In the genomic region with DNA sequence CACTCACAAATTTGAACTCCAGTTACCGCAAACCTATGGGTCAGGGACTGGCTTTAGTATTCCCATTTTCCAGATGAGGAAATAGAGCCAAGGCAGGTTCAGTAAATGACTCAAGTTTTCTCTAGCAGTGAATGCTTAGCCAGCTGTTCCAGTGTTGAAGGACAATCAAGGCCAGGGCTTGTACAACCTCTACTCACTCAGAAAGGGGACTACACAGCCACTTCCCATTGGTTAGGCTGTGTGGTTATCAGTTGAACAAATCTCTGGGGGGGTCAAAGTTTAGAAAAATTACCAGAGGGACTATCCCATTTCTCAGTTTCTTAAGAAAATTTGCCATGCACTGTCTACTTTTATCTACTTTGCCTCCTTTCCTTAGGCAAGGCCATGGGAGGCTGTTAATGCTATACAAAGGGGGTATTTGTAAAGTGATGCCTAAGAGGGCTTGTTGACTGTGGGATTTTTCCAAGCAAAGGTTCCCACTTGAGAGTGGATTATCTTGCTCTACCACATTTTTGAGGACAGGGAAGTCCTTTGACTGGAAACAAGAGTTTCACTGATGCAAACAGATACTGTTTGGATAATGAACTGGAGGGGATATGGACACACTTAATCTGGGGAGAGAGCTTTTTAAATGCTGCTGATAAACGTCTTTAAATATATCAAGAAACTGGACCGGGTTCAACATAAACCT, we compare ENCODE assay signal across 29 mouse cellular contexts. TPM values are rescaled to one million over a fixed set of nuclear protein-coding genes. Genes with fewer than 3 reads are reported as not detected.
DNase-seq lines count a peak whose midpoint lies in the region; ATAC-seq and TF ChIP-seq lines count a peak whose summit lies in the region.
"Had no signal": no experiment of that assay in that cellular context is flagged by ENCODE, and none has a peak within 500 bp of the region (broad histone marks: within the 10 kb centered on the region; RNA-seq: fewer than 3 reads in every experiment).

No protein-coding gene starts in this region.

- intact Hi-C loops in heart, postnatal 36 days (cut with DNase I), result no loop called here

- H3K4me1 ChIP-seq in heart, embryonic 12.5 days (replicated peaks), result peaks cover 16% of the 10 kb centered on the region
- peaks cover 10% of the 10 kb centered on the region for H3K4me1 ChIP-seq in embryonic facial prominence, embryonic 13.5 days
- peaks cover 2% of the 10 kb centered on the region; the same call in 1 of the 2 replicates for H3K4me1 ChIP-seq in lung, adult 2 months (ENCODE audit: control insufficient read depth, insufficient read depth, low read length)
- H3K4me1 ChIP-seq in hindbrain, embryonic 13.5 days (replicated peaks), result no peaks in the 10 kb centered on the region
- H3K4me1 ChIP-seq: forebrain, embryonic 15.5 days; hindbrain, embryonic 15.5 days; neural tube, embryonic 12.5 days had no signal

- no peak for ATAC-seq in heart, embryonic 12.5 days (ENCODE audit: insufficient number of reproducible peaks, low FRiP score)
- ATAC-seq in embryonic facial prominence, embryonic 13.5 days (ENCODE audit: insufficient number of reproducible peaks, insufficient read depth, low FRiP score, low TSS enrichment, low read depth), result peak; percentile 77
- ATAC-seq in hindbrain, embryonic 13.5 days (ENCODE audit: low FRiP score), result no peak
- ATAC-seq: forebrain, embryonic 15.5 days had no signal

- no peak for TF ChIP-seq CTCF in lung, adult 2 months (IDR thresholded peaks at IDR 0.05; ENCODE audit: insufficient read depth, low read length)

- no peaks in the 10 kb centered on the region for H3K9me3 ChIP-seq in heart, embryonic 12.5 days (replicated peaks)
- no peaks in the 10 kb centered on the region for H3K9me3 ChIP-seq in embryonic facial prominence, embryonic 13.5 days
- no peaks in the 10 kb centered on the region for H3K9me3 ChIP-seq in hindbrain, embryonic 13.5 days
- H3K9me3 ChIP-seq: forebrain, embryonic 15.5 days; hindbrain, embryonic 15.5 days; neural tube, embryonic 12.5 days had no signal

- no peak overlapping the region for H3K4me3 ChIP-seq in heart, embryonic 12.5 days
- H3K4me3 ChIP-seq in embryonic facial prominence, embryonic 13.5 days, result no peak overlapping the region
- no peak overlapping the region for H3K4me3 ChIP-seq in lung, adult 2 months (replicated peaks; ENCODE audit: extremely low read depth, low read depth, low read length)
- no peak overlapping the region for H3K4me3 ChIP-seq in hindbrain, embryonic 13.5 days
- H3K4me3 ChIP-seq: erythroblast, embryonic 14.5 days; forebrain, embryonic 15.5 days; hindbrain, embryonic 15.5 days; neural tube, embryonic 12.5 days had no signal

- H3K36me3 ChIP-seq in heart, embryonic 12.5 days, result no peaks in the 10 kb centered on the region
- H3K36me3 ChIP-seq in embryonic facial prominence, embryonic 13.5 days, result no peaks in the 10 kb centered on the region
- H3K36me3 ChIP-seq in hindbrain, embryonic 13.5 days, result no peaks in the 10 kb centered on the region
- H3K36me3 ChIP-seq: forebrain, embryonic 15.5 days; hindbrain, embryonic 15.5 days; neural tube, embryonic 12.5 days had no signal

- DNase-seq in heart, postnatal 36 days, result no peak
- DNase-seq in lung, adult 2 months, result peak; percentile 16
- DNase-seq in lung, postnatal 36 days, result peak; percentile 82
- no peak for DNase-seq in gastrocnemius, postnatal 4 days (ENCODE audit: low spot score in 2 of 2)
- no peak for DNase-seq in adrenal gland, postnatal 10 days
- DNase-seq: adrenal gland, adult 8-10 months; cerebellum, adult 11-12 months; cerebellum, postnatal 36 days; heart, adult 18-20 months; kidney, adult 11 months; layer of hippocampus, postnatal 36 days; right cerebral cortex, postnatal 25 days; thymus, adult 18-20 months had no signal

- WGBS in heart, embryonic 12.5 days, result 57% methylated on average over 3 of the region's 3 CpGs
- 40% methylated on average over 3 of the region's 3 CpGs for WGBS in embryonic facial prominence, embryonic 13.5 days
- 56% methylated on average over 3 of the region's 3 CpGs for WGBS in lung, adult 2 months
- 80% methylated on average over 3 of the region's 3 CpGs for WGBS in hindbrain, embryonic 13.5 days

- no peak overlapping the region for H3K4me2 ChIP-seq in heart, embryonic 12.5 days
- no peak overlapping the region for H3K4me2 ChIP-seq in embryonic facial prominence, embryonic 13.5 days
- no peak overlapping the region for H3K4me2 ChIP-seq in hindbrain, embryonic 13.5 days
- H3K4me2 ChIP-seq: forebrain, embryonic 15.5 days; hindbrain, embryonic 15.5 days; midbrain, embryonic 11.5 days; neural tube, embryonic 12.5 days had no signal

- H3K27me3 ChIP-seq in heart, embryonic 12.5 days (replicated peaks), result no peaks in the 10 kb centered on the region
- H3K27me3 ChIP-seq in embryonic facial prominence, embryonic 13.5 days, result no peaks in the 10 kb centered on the region
- no peaks in the 10 kb centered on the region for H3K27me3 ChIP-seq in hindbrain, embryonic 13.5 days
- H3K27me3 ChIP-seq: forebrain, embryonic 15.5 days; hindbrain, embryonic 15.5 days; neural tube, embryonic 12.5 days had no signal

- no peak overlapping the region for H3K9ac ChIP-seq in heart, embryonic 12.5 days
- no peak overlapping the region for H3K9ac ChIP-seq in embryonic facial prominence, embryonic 13.5 days
- no peak overlapping the region for H3K9ac ChIP-seq in hindbrain, embryonic 13.5 days
- H3K9ac ChIP-seq: forebrain, embryonic 15.5 days; hindbrain, embryonic 15.5 days; neural tube, embryonic 12.5 days had no signal

- H3K27ac ChIP-seq in heart, embryonic 12.5 days (ENCODE audit: poor library complexity, severe bottlenecking), result peak overlapping the region; percentile 59; the same call in 1 of the 2 replicates
- peak overlapping the region; percentile 24 for H3K27ac ChIP-seq in embryonic facial prominence, embryonic 13.5 days
- no peak overlapping the region for H3K27ac ChIP-seq in hindbrain, embryonic 13.5 days
- H3K27ac ChIP-seq: forebrain, embryonic 15.5 days; hindbrain, embryonic 15.5 days; macrophage; neural tube, embryonic 12.5 days had no signal

- TF ChIP-seq POLR2A in lung, adult 2 months (IDR thresholded peaks at IDR 0.05; ENCODE audit: borderline replicate concordance, extremely low read depth, low read depth, low read length), result no peak

RNA-seq across cellular contexts. Expression of gene Gm11099, which starts 30.2 kb away (rescaled TPM):
- not detected in 2 replicates for polyA plus RNA-seq in heart, embryonic 12.5 days (2016; fragmentation: Nextera tagmentation; extraction: Ambion mirVana)
- not detected for total RNA-seq in heart, postnatal 36 days (2021)
- polyA plus RNA-seq in embryonic facial prominence, embryonic 13.5 days (2015; fragmentation: Nextera tagmentation; extraction: Ambion mirVana), result not detected in 2 replicates
- polyA plus RNA-seq in lung, adult 2 months (2012; rRNA removed), result not detected in 2 replicates
- polyA plus RNA-seq in hindbrain, embryonic 13.5 days (2015; fragmentation: Nextera tagmentation; extraction: Ambion mirVana), result not detected in 2 replicates
- total RNA-seq in gastrocnemius, postnatal 4 days (2021), result not detected
- not detected for total RNA-seq in adrenal gland, postnatal 10 days (2021)
- total RNA-seq: adrenal gland, adult 8-10 months; gastrocnemius, adult 18-20 months; heart, adult 18-20 months; layer of hippocampus, adult 18-20 months; layer of hippocampus, postnatal 36 days; left cerebral cortex, postnatal 36 days; liver, adult 2 months; monocyte, adult 5-6 weeks had no signal
- polyA plus RNA-seq: erythroblast, embryonic 14.5 days; forebrain, embryonic 15.5 days; heart, postnatal 0 days; hindbrain, embryonic 15.5 days; liver, adult 2 months; macrophage; midbrain, embryonic 11.5 days; neural tube, embryonic 12.5 days; urinary bladder, adult 2 months had no signal

Comparison
In these comparisons a context has a peak if more than half of its experiments do, and no peak if none do; other contexts are left out.
1. DNase-seq: peak in lung, adult 2 months (single experiment) and lung, postnatal 36 days (single experiment); none in heart, postnatal 36 days (0 of 2), gastrocnemius, postnatal 4 days (0 of 2) and adrenal gland, postnatal 10 days (single experiment).